Mouse (Mus musculus) lung, embryonic 16.5 days (tissue): Measurements from ENCODE around the gene Dnah12. TPM values are rescaled to one million over a fixed set of nuclear protein-coding genes. Genes with fewer than 3 reads are reported as not detected.
"Not testable (repeated sequence)": the region's sequence is repeated elsewhere in the genome, so short reads cannot be mapped to it uniquely, and the experiment has no call there.

Experiments used
- ATAC-seq: fragments of 200-750 bp; cut with Nextera tagmentation; 2 replicates; pipeline ENCODE4 v1.8.0; 2017; ENCODE audit warnings: low read depth, mild to moderate bottlenecking, moderate library complexity
- H3K27ac ChIP-seq: fragments of 300-500 bp; sonication (generic); 2 replicates; pipeline ENCODE4 v1.5.1; 2014; ENCODE audit warnings: mild to moderate bottlenecking, control low read depth, low read length
- H3K27me3 ChIP-seq: fragments of 300-500 bp; sonication (generic); 2 replicates; pipeline ENCODE4 v1.6.1; 2014; ENCODE audit warnings: low read depth, low read length, mixed read lengths; ENCODE audit not compliant: control insufficient read depth, insufficient read depth
- H3K36me3 ChIP-seq: fragments of 300-500 bp; sonication (generic); 2 replicates; pipeline ENCODE4 v1.6.1; 2014; ENCODE audit warnings: low read length; ENCODE audit not compliant: control insufficient read depth, insufficient read depth
- H3K4me1 ChIP-seq: fragments of 300-500 bp; sonication (generic); replicated peaks from 2 replicates; pipeline ENCODE4 v1.6.1; 2014; ENCODE audit warnings: low read length, mixed read lengths; ENCODE audit not compliant: control insufficient read depth, insufficient read depth
- H3K4me2 ChIP-seq: fragments of 300-500 bp; sonication (generic); 2 replicates; pipeline ENCODE4 v1.6.1; 2014; ENCODE audit warnings: low read depth, low read length, control low read depth
- H3K4me3 ChIP-seq: fragments of 300-500 bp; sonication (generic); 2 replicates; pipeline ENCODE4 v1.5.1; 2014; ENCODE audit warnings: mild to moderate bottlenecking, low read length, control low read depth
- H3K9ac ChIP-seq: fragments of 300-500 bp; sonication (generic); 2 replicates; pipeline ENCODE4 v1.6.1; 2014; ENCODE audit warnings: low read length, control low read depth
- H3K9me3 ChIP-seq: fragments of 300-500 bp; sonication (generic); 2 replicates; pipeline ENCODE4 v1.6.1; 2016; ENCODE audit warnings: low read length; ENCODE audit not compliant: control insufficient read depth
- WGBS: fragments of 180-500 bp; shearing (Covaris S2); extraction: QIAGEN DNeasy Blood & Tissue Kit; methylation state at CpG from one replicate; pipeline ENCODE4 v1.1.7; 2014; 5-methylcytosine and 5-hydroxymethylcytosine counted together
- polyA plus RNA-seq: library from polyadenylated mRNA; unstranded; fragments of >200 nt; fragmentation: Nextera tagmentation; extraction: Ambion mirVana; gene quantifications from 2 replicates; pipeline ENCODE4 v1.2.1, GENCODE M21; 2015

Dnah12 gene
- polyA plus RNA-seq, 1 experiment from 2014 or later, result 0.93 TPM

- Histone ChIP-seq H3K4me3 (no peak overlapping the region), H3K9me3 (no peaks in the 10 kb centered on the region), H3K4me1 (no peaks in the 10 kb centered on the region), H3K9ac (no peak overlapping the region), H3K27ac (no peak overlapping the region), H3K4me2 (no peak overlapping the region), H3K36me3 (no peaks in the 10 kb centered on the region), H3K27me3 (no peaks in the 10 kb centered on the region)
- no peak for ATAC-seq
- 31% methylated on average over 2 of the region's 2 CpGs for WGBS
Observed at GRCm38 (mm10) chr14:26691363-26691762, 1.7 kb upstream of the Dnah12 start.

DNA sequence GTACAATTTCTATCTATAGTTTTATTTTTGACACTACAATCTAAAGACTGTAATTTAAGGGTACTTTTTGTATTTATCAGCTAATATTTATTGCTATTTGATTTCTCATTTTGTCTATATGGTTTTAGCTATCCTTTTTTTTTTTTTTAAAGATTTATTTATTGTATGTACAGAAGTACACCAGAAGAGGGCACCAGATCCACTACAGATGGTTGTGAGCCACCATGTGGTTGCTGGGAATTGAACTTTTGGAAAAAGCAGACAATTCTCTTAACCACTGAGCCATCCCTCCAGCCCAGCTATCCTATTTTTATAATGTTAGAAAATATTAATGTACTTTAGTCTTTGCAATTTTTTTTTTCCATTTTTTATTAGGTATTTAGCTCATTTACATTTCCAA is 4.8 kb downstream of the Dnah12 start:
- Histone ChIP-seq H3K27me3 (no peaks in the 10 kb centered on the region), H3K36me3 (no peaks in the 10 kb centered on the region), H3K4me2 (no peak overlapping the region), H3K9me3 (no peaks in the 10 kb centered on the region), H3K9ac (no peak overlapping the region), H3K27ac (no peak overlapping the region), H3K4me3 (no peak overlapping the region), H3K4me1 (no peaks in the 10 kb centered on the region)
- no peak for ATAC-seq

GRCm38 (mm10) chr14:26705246-26705645 is 12.2 kb downstream of the Dnah12 start:
- H3K4me2 ChIP-seq, ATAC-seq, H3K27me3 ChIP-seq, H3K27ac ChIP-seq, H3K9ac ChIP-seq, H3K4me1 ChIP-seq, H3K4me3 ChIP-seq, H3K9me3 ChIP-seq, H3K36me3 ChIP-seq: not testable (repeated sequence)
- 79% methylated on average over 5 of the region's 5 CpGs for WGBS

GRCm38 (mm10) chr14:26719696-26720095 is 26.6 kb downstream of the Dnah12 start:
- not testable (repeated sequence) for H3K36me3 ChIP-seq, H3K4me1 ChIP-seq, H3K4me3 ChIP-seq, H3K9ac ChIP-seq, H3K4me2 ChIP-seq, ATAC-seq, H3K27ac ChIP-seq, H3K27me3 ChIP-seq, H3K9me3 ChIP-seq
- WGBS, result 48% methylated on average over 2 of the region's 2 CpGs

- H3K27ac ChIP-seq, result no peak overlapping the region
- no peaks in the 10 kb centered on the region for H3K9me3 ChIP-seq
- ATAC-seq, result no peak
- H3K27me3 ChIP-seq, result no peaks in the 10 kb centered on the region
- H3K9ac ChIP-seq, result no peak overlapping the region
- no peak overlapping the region for H3K4me3 ChIP-seq
- no peaks in the 10 kb centered on the region for H3K4me1 ChIP-seq
- WGBS, result 77% methylated on average over 3 of the region's 3 CpGs
- no peaks in the 10 kb centered on the region for H3K36me3 ChIP-seq
- H3K4me2 ChIP-seq, result no peak overlapping the region
Observed at GRCm38 (mm10) chr14:26724898-26725297, 31.8 kb downstream of the Dnah12 start.

- H3K4me1 ChIP-seq, result no peaks in the 10 kb centered on the region
- no peak overlapping the region for H3K9ac ChIP-seq
- no peak for ATAC-seq
- no peaks in the 10 kb centered on the region for H3K36me3 ChIP-seq
- H3K4me3 ChIP-seq, result no peak overlapping the region
- H3K27ac ChIP-seq, result no peak overlapping the region
- no peaks in the 10 kb centered on the region for H3K27me3 ChIP-seq
- no peaks in the 10 kb centered on the region for H3K9me3 ChIP-seq
- no peak overlapping the region for H3K4me2 ChIP-seq
- WGBS, result 65% methylated on average over 8 of the region's 8 CpGs
Observed at GRCm38 (mm10) chr14:26758566-26758965, 65.5 kb downstream of the Dnah12 start.

DNA sequence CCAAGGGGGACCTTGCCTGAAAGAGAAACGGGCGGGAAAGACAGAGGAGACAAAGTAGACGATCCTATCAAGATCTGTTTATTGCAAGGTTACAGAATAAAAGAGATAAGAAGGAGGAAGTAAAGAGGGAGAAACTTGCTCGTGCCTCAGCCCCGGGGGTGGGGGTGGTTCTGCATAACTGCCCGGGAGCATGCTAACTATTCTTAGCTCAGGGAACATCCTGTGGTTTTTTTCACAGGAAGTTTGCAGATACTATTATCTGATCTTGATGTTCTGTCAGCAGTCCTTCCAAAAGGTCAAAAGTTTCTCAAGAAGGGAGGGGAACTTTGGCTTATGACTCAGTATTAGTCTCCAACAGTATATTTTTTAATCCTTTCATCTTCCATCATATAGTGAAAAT is 71.8 kb downstream of the Dnah12 start:
- WGBS, result 64% methylated on average over 6 of the region's 6 CpGs
- Histone ChIP-seq H3K36me3 (no peaks in the 10 kb centered on the region), H3K9ac (no peak overlapping the region), H3K27ac (no peak overlapping the region), H3K4me3 (no peak overlapping the region), H3K4me1 (no peaks in the 10 kb centered on the region), H3K27me3 (no peaks in the 10 kb centered on the region), H3K9me3 (peaks cover 5% of the 10 kb centered on the region), H3K4me2 (no peak overlapping the region)
- ATAC-seq, result no peak

DNA sequence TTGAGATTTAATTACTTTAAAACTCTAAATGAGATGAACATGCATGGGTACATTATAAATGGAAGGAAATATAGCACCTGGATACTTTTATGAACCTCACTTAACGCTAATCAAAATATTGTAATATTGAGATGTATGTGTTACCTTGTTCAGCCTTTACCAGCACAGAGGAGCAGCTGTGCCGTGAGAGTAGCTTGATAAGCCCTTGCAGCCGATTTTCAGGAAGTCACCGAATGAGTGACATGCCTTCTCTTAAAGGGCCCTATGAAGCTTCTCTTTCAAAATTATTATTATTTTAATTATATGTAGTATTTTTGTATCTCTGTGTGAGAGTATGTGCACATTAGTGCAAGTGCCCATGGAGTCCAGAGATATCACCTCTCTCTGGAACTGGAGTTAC is 75.1 kb downstream of the Dnah12 start:
- Histone ChIP-seq H3K4me3 (no peak overlapping the region), H3K36me3 (no peaks in the 10 kb centered on the region), H3K4me2 (no peak overlapping the region), H3K27me3 (no peaks in the 10 kb centered on the region), H3K9me3 (peaks cover 5% of the 10 kb centered on the region), H3K27ac (no peak overlapping the region), H3K9ac (no peak overlapping the region), H3K4me1 (no peaks in the 10 kb centered on the region)
- ATAC-seq, result no peak
- WGBS, result 64% methylated on average over 4 of the region's 4 CpGs

DNA sequence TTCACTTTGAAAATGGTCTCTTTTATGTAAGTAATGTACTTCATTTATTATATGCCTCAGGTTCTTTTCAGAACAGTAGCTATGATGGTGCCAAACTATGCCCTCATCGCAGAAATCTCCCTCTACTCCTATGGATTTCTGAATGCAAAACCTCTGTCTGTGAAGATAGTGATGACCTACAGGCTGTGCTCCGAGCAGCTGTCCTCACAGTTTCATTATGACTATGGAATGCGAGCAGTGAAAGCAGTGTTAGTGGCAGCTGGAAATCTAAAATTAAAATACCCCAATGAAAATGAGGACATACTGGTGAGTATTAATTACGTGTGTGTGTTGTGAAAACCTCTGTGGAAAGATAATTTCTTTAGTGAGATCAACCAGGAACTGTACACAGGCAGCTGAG is 80.5 kb downstream of the Dnah12 start:
- WGBS, result 65% methylated on average over 4 of the region's 4 CpGs

GRCm38 (mm10) chr14:26783731-26784130 is 90.7 kb downstream of the Dnah12 start:
- Histone ChIP-seq H3K4me2 (no peak overlapping the region), H3K27ac (no peak overlapping the region), H3K9ac (no peak overlapping the region), H3K4me3 (no peak overlapping the region), H3K9me3 (no peaks in the 10 kb centered on the region), H3K4me1 (no peaks in the 10 kb centered on the region), H3K36me3 (no peaks in the 10 kb centered on the region), H3K27me3 (no peaks in the 10 kb centered on the region)
- WGBS, result 48% methylated on average over 4 of the region's 4 CpGs
- ATAC-seq, result no peak

More for the DNA sequence above, 80.5 kb downstream of the Dnah12 start:
- H3K27me3 ChIP-seq, result no peaks in the 10 kb centered on the region
- no peaks in the 10 kb centered on the region for H3K36me3 ChIP-seq
- no peak overlapping the region for H3K4me3 ChIP-seq
- no peak overlapping the region for H3K27ac ChIP-seq
- no peak overlapping the region for H3K4me2 ChIP-seq
- no peaks in the 10 kb centered on the region for H3K9me3 ChIP-seq
- ATAC-seq, result no peak
- H3K9ac ChIP-seq, result no peak overlapping the region
- no peaks in the 10 kb centered on the region for H3K4me1 ChIP-seq
